Mouse (Mus musculus): ENCODE measurements around the gene Snx4. TPM values are rescaled to one million over a fixed set of nuclear protein-coding genes. Genes with fewer than 3 reads are reported as not detected.
"Not testable (repeated sequence)": the region's sequence is repeated elsewhere in the genome, so short reads cannot be mapped to it uniquely, and the experiment has no call there.

Gene Snx4
- 10 to 100 TPM; 74.8 to 74.9 TPM for total RNA-seq (2021)
- long read RNA-seq, experiment 1, transcript Snx4-201 (14 exons, 3,161 nt), result major isoform, 82 of 103 reads
- long read RNA-seq, experiment 1, partial matches to known transcripts, result 11 of 103 reads
- long read RNA-seq, experiment 1, other reads (novel, unspliced or antisense), result 9 of 103 reads
- long read RNA-seq, experiment 2, transcript Snx4-201 (14 exons, 3,161 nt), result major isoform, 140 of 178 reads
- long read RNA-seq, experiment 2, partial matches to known transcripts, result 20 of 178 reads
- long read RNA-seq, experiment 2, other reads (novel, unspliced or antisense), result 18 of 178 reads

- DNase-seq (ENCODE audit: low spot score in 2 of 2), result peak; percentile 84 to 89
Measured at GRCm38 (mm10) chr16:33251194-33252051, at the start of gene Snx4. TSS of gene Snx4 (plus strand) at chr16:33251442.

GRCm38 (mm10) chr16:33210812-33211211, 40.4 kb upstream of the Snx4 start:
- DNase-seq (ENCODE audit: low spot score in 2 of 2), result no peak

GRCm38 (mm10) chr16:33216313-33217003, 34.8 kb upstream of the Snx4 start:
- DNase-seq (ENCODE audit: low spot score in 2 of 2), result no peak

- DNase-seq (ENCODE audit: low spot score in 2 of 2), result not testable (repeated sequence)
Measured at GRCm38 (mm10) chr16:33217553-33218085, 33.6 kb upstream of the Snx4 start.

GRCm38 (mm10) chr16:33222482-33222881, 28.8 kb upstream of the Snx4 start:
- DNase-seq (ENCODE audit: low spot score in 2 of 2), result no peak

GRCm38 (mm10) chr16:33224381-33224780, 26.9 kb upstream of the Snx4 start:
- no peak for DNase-seq (ENCODE audit: low spot score in 2 of 2)

- DNase-seq (ENCODE audit: low spot score in 2 of 2), result no peak
Measured at GRCm38 (mm10) chr16:33234128-33234527, 17.1 kb upstream of the Snx4 start.

- no peak for DNase-seq (ENCODE audit: low spot score in 2 of 2)
Measured at GRCm38 (mm10) chr16:33236151-33236550, 15.1 kb upstream of the Snx4 start.

- no peak for DNase-seq (ENCODE audit: low spot score in 2 of 2)
Measured at GRCm38 (mm10) chr16:33239305-33239704, 11.9 kb upstream of the Snx4 start.

GRCm38 (mm10) chr16:33242046-33242445, 9.2 kb upstream of the Snx4 start:
- DNase-seq (ENCODE audit: low spot score in 2 of 2), result no peak

GRCm38 (mm10) chr16:33244136-33244691, 7.0 kb upstream of the Snx4 start:
- DNase-seq (ENCODE audit: low spot score in 2 of 2), result no peak

GRCm38 (mm10) chr16:33244933-33245470, 6.2 kb upstream of the Snx4 start:
- no peak for DNase-seq (ENCODE audit: low spot score in 2 of 2)

- no peak for DNase-seq (ENCODE audit: low spot score in 2 of 2)
Measured at GRCm38 (mm10) chr16:33246526-33246925, 4.7 kb upstream of the Snx4 start.

GRCm38 (mm10) chr16:33247006-33247405, 4.2 kb upstream of the Snx4 start:
- no peak for DNase-seq (ENCODE audit: low spot score in 2 of 2)

- no peak for DNase-seq (ENCODE audit: low spot score in 2 of 2)
Measured at GRCm38 (mm10) chr16:33250651-33251120, 556 bp upstream of the Snx4 start.

GRCm38 (mm10) chr16:33255601-33256000, 4.4 kb downstream of the Snx4 start:
- DNase-seq (ENCODE audit: low spot score in 2 of 2), result no peak

- DNase-seq (ENCODE audit: low spot score in 2 of 2), result no peak
Measured at GRCm38 (mm10) chr16:33258530-33258929, 7.3 kb downstream of the Snx4 start.

GRCm38 (mm10) chr16:33259824-33260223, 8.6 kb downstream of the Snx4 start:
- no peak for DNase-seq (ENCODE audit: low spot score in 2 of 2)

- no peak for DNase-seq (ENCODE audit: low spot score in 2 of 2)
Measured at GRCm38 (mm10) chr16:33260825-33261224, 9.6 kb downstream of the Snx4 start.

GRCm38 (mm10) chr16:33261584-33262061, 10.4 kb downstream of the Snx4 start:
- DNase-seq (ENCODE audit: low spot score in 2 of 2), result no peak

GRCm38 (mm10) chr16:33262096-33262495, 10.9 kb downstream of the Snx4 start:
- DNase-seq (ENCODE audit: low spot score in 2 of 2), result no peak

Data from adrenal gland, postnatal 4 days (tissue).